Mouse (Mus musculus) limb, embryonic 12.5 days (tissue): ENCODE results near the gene Ints5. TPM values are rescaled to one million over a fixed set of nuclear protein-coding genes. Genes with fewer than 3 reads are reported as not detected.

Experiments
- ATAC-seq: fragments of 200-750 bp; cut with Nextera tagmentation; 2 replicates; pipeline ENCODE4 v1.8.0; 2017; ENCODE audit warnings: low read depth, moderate TSS enrichment; ENCODE audit not compliant: insufficient number of reproducible peaks, insufficient read depth, low FRiP score, low TSS enrichment
- H3K27ac ChIP-seq: fragments of 300-500 bp; sonication (generic); 2 replicates; pipeline ENCODE4 v1.5.1; 2016; ENCODE audit warnings: mild to moderate bottlenecking, moderate library complexity
- H3K27me3 ChIP-seq: fragments of 300-500 bp; sonication (generic); 2 replicates; pipeline ENCODE4 v1.6.1; 2016; ENCODE audit warnings: mild to moderate bottlenecking, moderate library complexity
- H3K36me3 ChIP-seq: fragments of 300-500 bp; sonication (generic); 2 replicates; pipeline ENCODE4 v1.6.1; 2016; ENCODE audit warnings: mild to moderate bottlenecking, moderate library complexity
- H3K4me1 ChIP-seq: fragments of 300-500 bp; sonication (generic); replicated peaks from 2 replicates; pipeline ENCODE4 v1.6.1; 2016
- H3K4me2 ChIP-seq: fragments of 300-500 bp; sonication (generic); 2 replicates; pipeline ENCODE4 v1.6.1; 2016; ENCODE audit warnings: mild to moderate bottlenecking, moderate library complexity
- H3K4me3 ChIP-seq: fragments of 300-500 bp; sonication (generic); replicated peaks from 2 replicates; pipeline ENCODE4 v1.5.1; 2016; ENCODE audit warnings: mild to moderate bottlenecking
- H3K9ac ChIP-seq: fragments of 300-500 bp; sonication (generic); replicated peaks from 2 replicates; pipeline ENCODE4 v1.6.1; 2016; ENCODE audit warnings: mild to moderate bottlenecking, moderate library complexity
- H3K9me3 ChIP-seq: fragments of 300-500 bp; sonication (generic); 2 replicates; pipeline ENCODE4 v1.6.1; 2016; ENCODE audit warnings: mild to moderate bottlenecking, moderate library complexity
- WGBS: fragments of 180-500 bp; shearing (Covaris S2); methylation state at CpG from one replicate; pipeline ENCODE4 v1.1.7; 2016; 5-methylcytosine and 5-hydroxymethylcytosine counted together
- polyA plus RNA-seq: library from polyadenylated mRNA; unstranded; fragments of >200 nt; fragmentation: Nextera tagmentation; extraction: Ambion mirVana; gene quantifications from 2 replicates; pipeline ENCODE4 v1.2.1, GENCODE M21; 2016

Ints5 gene
- polyA plus RNA-seq, 1 experiment from 2014 or later: 48.9 TPM

GRCm38 (mm10) chr19:8911810-8912209 lies 19.0 kb downstream of the Ints5 start:
- no peaks in the 10 kb centered on the region for H3K9me3 ChIP-seq
- no peaks in the 10 kb centered on the region for H3K27me3 ChIP-seq
- H3K9ac ChIP-seq: no peak overlapping the region
- no peak overlapping the region for H3K4me2 ChIP-seq
- no peak overlapping the region for H3K27ac ChIP-seq
- no peak for ATAC-seq
- 91% methylated on average over 5 of the region's 5 CpGs for WGBS
- no peak overlapping the region for H3K4me3 ChIP-seq
- H3K36me3 ChIP-seq: peaks cover 100% of the 10 kb centered on the region
- H3K4me1 ChIP-seq: no peaks in the 10 kb centered on the region

- Histone ChIP-seq H3K4me3 (no peak overlapping the region), H3K27me3 (no peaks in the 10 kb centered on the region), H3K36me3 (peaks cover 80% of the 10 kb centered on the region), H3K4me1 (no peaks in the 10 kb centered on the region), H3K27ac (no peak overlapping the region), H3K4me2 (no peak overlapping the region), H3K9ac (no peak overlapping the region), H3K9me3 (no peaks in the 10 kb centered on the region)
- 91% methylated on average over 3 of the region's 3 CpGs for WGBS
- no peak for ATAC-seq
Observed at GRCm38 (mm10) chr19:8914212-8914611, 21.4 kb downstream of the Ints5 start.

GRCm38 (mm10) chr19:8919000-8919399 lies 26.2 kb downstream of the Ints5 start:
- Histone ChIP-seq H3K4me2 (no peak overlapping the region), H3K9me3 (no peaks in the 10 kb centered on the region), H3K36me3 (peaks cover 50% of the 10 kb centered on the region), H3K27ac (no peak overlapping the region), H3K9ac (no peak overlapping the region), H3K4me3 (no peak overlapping the region), H3K4me1 (peaks cover 15% of the 10 kb centered on the region), H3K27me3 (no peaks in the 10 kb centered on the region)
- 95% methylated on average over 3 of the region's 3 CpGs for WGBS
- no peak for ATAC-seq

- WGBS: 72% methylated on average over 6 of the region's 6 CpGs
- H3K4me2 ChIP-seq: peak overlapping the region; percentile 82
- peaks cover 43% of the 10 kb centered on the region for H3K36me3 ChIP-seq
- H3K9me3 ChIP-seq: no peaks in the 10 kb centered on the region
- no peak for ATAC-seq
- H3K9ac ChIP-seq: 0 out of 2 replicates have a peak overlapping the region, but pooled peaks have one; percentile 75
- H3K4me1 ChIP-seq: peaks cover 15% of the 10 kb centered on the region
- peak overlapping the region; percentile 90 for H3K27ac ChIP-seq
- H3K27me3 ChIP-seq: no peaks in the 10 kb centered on the region
- peak overlapping the region; percentile 84 for H3K4me3 ChIP-seq
Observed at GRCm38 (mm10) chr19:8919684-8920072, 26.9 kb downstream of the Ints5 start.

GRCm38 (mm10) chr19:8920073-8920736 lies 27.4 kb downstream of the Ints5 start, which contains the start of gene B3gat3:
Gene B3gat3, plus strand, starts transcription at chr19:8920374.
- Histone ChIP-seq H3K27me3 (no peaks in the 10 kb centered on the region), H3K9ac (peak within 1 kb of the TSS; percentile 75), H3K4me2 (peak within 1 kb of the TSS; percentile 82), H3K9me3 (no peaks in the 10 kb centered on the region), H3K4me3 (peak within 1 kb of the TSS; percentile 84), H3K4me1 (peaks cover 15% of the 10 kb centered on the region), H3K36me3 (peaks cover 39% of the 10 kb centered on the region), H3K27ac (peak within 1 kb of the TSS; percentile 90)
- WGBS: 3% methylated on average over 42 of the region's 50 CpGs
- peak; percentile 93 for ATAC-seq

- no peak for ATAC-seq
- Histone ChIP-seq H3K4me2 (peak overlapping the region; percentile 82), H3K36me3 (peaks cover 39% of the 10 kb centered on the region), H3K9ac (peak overlapping the region; percentile 75), H3K27me3 (no peaks in the 10 kb centered on the region), H3K4me3 (peak overlapping the region; percentile 84), H3K27ac (peak overlapping the region; percentile 90), H3K4me1 (peaks cover 15% of the 10 kb centered on the region), H3K9me3 (no peaks in the 10 kb centered on the region)
- 1% methylated on average over 6 of the region's 6 CpGs for WGBS
Observed at GRCm38 (mm10) chr19:8920836-8921291, 28.1 kb downstream of the Ints5 start.

- 0 out of 2 replicates have a peak overlapping the region, but pooled peaks have one; percentile 7 for H3K4me3 ChIP-seq
- no peaks in the 10 kb centered on the region for H3K27me3 ChIP-seq
- no peak for ATAC-seq
- peak overlapping the region; percentile 82 for H3K4me2 ChIP-seq
- no peaks in the 10 kb centered on the region for H3K9me3 ChIP-seq
- 77% methylated on average over 9 of the region's 9 CpGs for WGBS
- H3K4me1 ChIP-seq: peaks cover 15% of the 10 kb centered on the region
- H3K36me3 ChIP-seq: peaks cover 39% of the 10 kb centered on the region
- peak overlapping the region; percentile 17; the same call in 1 of the 2 replicates for H3K27ac ChIP-seq
- H3K9ac ChIP-seq: no peak overlapping the region
Observed at GRCm38 (mm10) chr19:8921741-8922140, 28.9 kb downstream of the Ints5 start.

- Histone ChIP-seq H3K4me3 (no peak overlapping the region), H3K9me3 (no peaks in the 10 kb centered on the region), H3K4me2 (no peak overlapping the region), H3K9ac (no peak overlapping the region), H3K27ac (no peak overlapping the region), H3K36me3 (peaks cover 51% of the 10 kb centered on the region), H3K27me3 (no peaks in the 10 kb centered on the region), H3K4me1 (peaks cover 18% of the 10 kb centered on the region)
- 94% methylated on average over 2 of the region's 2 CpGs for WGBS
- ATAC-seq: no peak
Observed at GRCm38 (mm10) chr19:8926766-8927165, 34.0 kb downstream of the Ints5 start.

GRCm38 (mm10) chr19:8927891-8928525 lies 35.2 kb downstream of the Ints5 start:
- Histone ChIP-seq H3K4me3 (no peak overlapping the region), H3K9me3 (no peaks in the 10 kb centered on the region), H3K4me1 (peaks cover 17% of the 10 kb centered on the region), H3K4me2 (no peak overlapping the region), H3K27me3 (no peaks in the 10 kb centered on the region), H3K9ac (no peak overlapping the region), H3K36me3 (peaks cover 47% of the 10 kb centered on the region), H3K27ac (no peak overlapping the region)
- 89% methylated on average over 12 of the region's 12 CpGs for WGBS
- no peak for ATAC-seq

- Histone ChIP-seq H3K4me2 (peak overlapping the region; percentile 73), H3K9me3 (no peaks in the 10 kb centered on the region), H3K36me3 (peaks cover 47% of the 10 kb centered on the region), H3K4me1 (peaks cover 17% of the 10 kb centered on the region), H3K9ac (peak overlapping the region; percentile 87; the same call in 1 of the 2 replicates), H3K4me3 (peak overlapping the region; percentile 80), H3K27ac (peak overlapping the region; percentile 83; the same call in 1 of the 2 replicates), H3K27me3 (no peaks in the 10 kb centered on the region)
- ATAC-seq: peak; percentile 37
- WGBS: 16% methylated on average over 16 of the region's 16 CpGs
Observed at GRCm38 (mm10) chr19:8928689-8929223, 36.0 kb downstream of the Ints5 start.
